Mouse (Mus musculus) MN1 (cell line): ENCODE results near the gene Nfia.
A peak's percentile ranks its signal among the peaks of the same experiment; 100 is the strongest.

Source experiments
- DNase-seq: peaks from one replicate; pipeline ENCODE4 v3.0.0-alpha.2; 2016; ENCODE audit warnings: low spot score

The Nfia gene

GRCm38 (mm10) chr4:97912560-97912959 lies 140.0 kb downstream of the Nfia start:
- DNase-seq, result no peak

DNA sequence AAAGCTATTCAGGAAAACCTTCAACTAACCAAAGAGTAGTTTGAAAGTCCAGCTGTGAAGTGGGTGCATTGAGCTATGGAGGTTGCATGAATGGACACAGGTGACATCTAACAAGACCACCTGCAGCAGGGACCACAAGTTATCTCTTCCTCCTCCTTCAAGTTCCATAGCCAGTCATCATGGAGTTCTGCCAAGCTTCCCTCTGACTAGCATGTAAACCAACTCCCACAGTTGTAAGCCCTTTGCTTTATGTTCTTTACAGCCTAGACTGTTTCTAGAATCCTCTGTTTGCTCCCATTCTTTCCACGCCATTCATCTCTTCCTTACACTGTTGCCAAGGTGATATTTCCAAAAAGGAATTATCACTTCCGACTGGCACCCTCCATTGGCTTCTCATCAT lies 141.8 kb downstream of the Nfia start:
- DNase-seq, result no peak

- no peak for DNase-seq
Measured at GRCm38 (mm10) chr4:97914761-97915160, 142.2 kb downstream of the Nfia start.

DNA sequence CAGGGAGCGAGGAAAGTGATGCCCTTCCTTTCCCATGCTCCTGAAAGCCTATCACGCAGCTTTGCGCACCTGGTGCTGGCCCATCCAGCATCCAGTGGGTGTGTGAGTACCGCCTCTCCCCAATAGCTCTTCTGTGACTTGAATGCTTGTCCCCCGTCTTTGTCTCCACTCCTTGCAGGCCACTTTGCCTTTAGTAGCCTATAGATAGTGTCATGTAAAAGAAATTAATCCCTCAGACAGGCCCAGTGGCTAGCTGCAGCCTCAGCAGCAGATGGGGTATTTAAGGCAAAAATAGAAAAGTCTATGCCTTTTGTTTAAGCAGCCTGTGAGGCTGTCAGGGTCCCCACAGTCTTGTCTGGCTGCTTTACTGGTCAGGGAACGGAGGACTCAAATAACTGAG lies 145.0 kb downstream of the Nfia start:
- DNase-seq, result no peak

DNA sequence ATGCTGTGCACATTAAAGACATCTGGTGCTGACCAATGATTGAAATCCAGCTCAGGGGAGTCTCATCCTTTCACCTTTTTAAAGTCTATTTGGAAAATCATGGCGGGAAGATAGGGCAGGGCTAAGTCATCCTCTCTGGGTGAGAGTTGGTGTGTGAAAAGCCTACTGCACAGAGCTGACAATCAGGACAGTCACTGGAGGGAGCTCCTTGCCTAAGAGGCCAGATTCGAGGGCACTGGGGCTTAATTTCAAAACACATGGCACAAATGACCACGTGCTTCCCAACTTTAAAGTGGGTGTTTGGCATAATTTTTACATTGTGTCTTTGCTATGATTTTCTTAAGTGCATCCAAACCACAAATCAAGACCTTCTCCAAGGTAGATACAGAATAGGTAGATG lies 146.1 kb downstream of the Nfia start:
- no peak for DNase-seq

- DNase-seq, result no peak
Measured at GRCm38 (mm10) chr4:97919773-97920172, 147.2 kb downstream of the Nfia start.

DNA sequence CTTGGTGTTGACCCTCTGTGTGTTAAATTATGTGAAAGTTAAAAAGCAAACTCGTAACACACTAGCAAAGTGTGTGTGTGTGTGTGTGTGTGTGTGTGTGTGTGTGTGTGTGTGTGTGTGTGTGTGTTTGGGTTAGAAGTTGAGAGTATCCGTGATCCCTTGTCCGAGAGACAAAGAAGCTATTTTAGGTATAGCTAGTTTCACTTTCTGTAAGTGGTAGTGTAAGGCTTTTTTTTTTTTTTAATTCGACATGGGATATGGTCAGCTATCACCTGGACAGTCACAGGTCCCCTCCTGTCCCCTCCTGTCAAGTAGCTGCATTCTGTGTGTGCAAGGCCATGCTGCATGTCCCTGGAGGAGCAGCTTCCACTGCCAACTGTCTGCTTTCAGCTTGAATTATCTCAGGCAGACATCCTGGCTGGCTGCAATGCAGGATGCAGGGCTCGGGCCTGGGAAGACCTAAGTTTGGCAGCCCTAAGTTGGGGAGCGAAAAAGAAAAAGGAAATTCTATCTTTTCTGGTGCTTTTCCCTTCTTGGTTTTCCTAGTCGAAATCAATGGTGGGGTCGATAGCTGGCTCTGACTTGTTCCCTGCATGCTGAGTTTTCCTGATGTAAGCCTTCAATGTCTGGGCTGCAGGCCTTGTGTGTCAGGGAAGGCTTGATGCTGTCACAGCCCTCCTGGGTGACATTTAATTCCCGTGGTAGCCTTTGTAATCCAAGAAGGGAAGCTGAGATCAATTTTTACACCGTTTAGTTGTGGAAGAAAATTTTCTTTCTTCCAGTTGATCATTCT lies 147.9 kb downstream of the Nfia start:
- DNase-seq, result peak; percentile 12

DNA sequence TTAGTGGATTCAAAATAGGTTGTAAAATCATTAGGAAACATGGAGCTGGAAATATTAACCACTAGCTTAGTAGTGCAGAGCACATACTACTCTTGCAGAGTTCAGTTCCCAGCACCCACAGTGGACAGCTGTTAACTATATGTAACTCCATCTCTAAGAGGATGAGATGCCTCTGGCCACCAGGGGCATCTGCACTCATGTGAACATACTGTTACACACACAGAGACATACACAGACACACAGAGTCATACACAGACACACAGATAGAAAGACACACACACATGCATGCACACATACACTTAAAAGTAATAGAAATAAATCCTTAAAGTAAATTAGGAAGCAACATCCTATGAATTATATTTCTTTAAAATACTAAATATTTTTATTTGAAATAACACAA lies 149.1 kb downstream of the Nfia start:
- DNase-seq, result no peak

- no peak for DNase-seq
Measured at GRCm38 (mm10) chr4:97923248-97923647, 150.7 kb downstream of the Nfia start.

GRCm38 (mm10) chr4:97923876-97924316 lies 151.4 kb downstream of the Nfia start:
- DNase-seq, result no peak

DNA sequence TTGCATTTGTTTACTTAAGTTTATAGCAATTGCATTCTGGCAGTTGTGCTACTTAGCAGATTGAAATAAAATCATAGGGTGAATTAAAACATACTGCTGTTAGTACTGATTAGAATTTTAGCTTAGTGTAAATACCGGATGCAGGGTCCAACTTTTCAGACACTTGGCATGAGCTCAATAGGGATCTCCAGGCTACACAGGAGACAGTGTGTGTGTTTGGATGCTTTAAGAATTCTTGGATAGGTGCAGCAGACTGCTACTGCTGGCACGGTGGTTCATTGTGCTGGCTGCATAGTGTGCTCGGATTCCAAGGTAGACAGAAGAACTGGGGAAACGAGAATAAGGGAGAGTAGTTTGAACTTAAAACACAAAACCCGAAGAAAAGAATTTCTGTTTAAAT lies 151.9 kb downstream of the Nfia start:
- DNase-seq, result no peak

- DNase-seq, result no peak
Measured at GRCm38 (mm10) chr4:97924855-97925254, 152.3 kb downstream of the Nfia start.

- no peak for DNase-seq
Measured at GRCm38 (mm10) chr4:97925644-97926043, 153.1 kb downstream of the Nfia start.

GRCm38 (mm10) chr4:97926607-97927308 lies 154.2 kb downstream of the Nfia start:
- DNase-seq, result no peak

DNA sequence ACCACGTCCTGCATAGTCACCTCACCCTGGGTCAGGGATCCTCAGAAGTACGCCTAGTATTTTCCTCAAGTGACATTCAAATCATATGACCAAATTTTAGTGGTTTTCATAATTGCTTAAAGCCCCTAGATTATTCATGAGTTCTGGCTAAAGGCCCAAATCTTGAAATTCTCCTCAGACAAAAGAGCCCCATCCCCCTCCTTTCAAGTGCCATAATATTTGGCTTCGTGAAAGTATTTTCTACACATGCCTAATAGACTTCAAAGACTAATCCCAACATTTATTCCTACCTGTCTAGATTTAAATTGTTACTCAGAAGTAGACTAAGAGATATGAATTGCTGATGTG lies 154.7 kb downstream of the Nfia start:
- no peak for DNase-seq

DNA sequence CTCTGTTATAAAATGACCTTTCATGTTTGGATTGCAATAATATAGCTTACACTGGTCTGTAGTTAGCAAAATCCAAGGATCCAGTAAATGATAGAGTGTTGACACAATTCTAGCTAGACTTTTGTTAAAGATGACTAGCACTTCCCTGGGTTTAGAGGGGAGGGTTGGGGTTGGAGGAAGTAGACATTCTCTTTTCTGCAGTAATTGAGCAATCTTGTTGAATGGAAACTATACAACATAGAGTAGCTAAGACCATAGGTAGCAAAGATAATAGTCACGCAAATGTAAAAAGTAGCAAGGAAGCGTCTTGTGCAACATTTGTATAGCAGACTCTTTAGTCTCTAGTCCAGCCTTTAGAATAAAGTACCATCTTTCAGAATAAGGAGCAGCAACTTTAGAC lies 163.8 kb downstream of the Nfia start:
- no peak for DNase-seq

DNA sequence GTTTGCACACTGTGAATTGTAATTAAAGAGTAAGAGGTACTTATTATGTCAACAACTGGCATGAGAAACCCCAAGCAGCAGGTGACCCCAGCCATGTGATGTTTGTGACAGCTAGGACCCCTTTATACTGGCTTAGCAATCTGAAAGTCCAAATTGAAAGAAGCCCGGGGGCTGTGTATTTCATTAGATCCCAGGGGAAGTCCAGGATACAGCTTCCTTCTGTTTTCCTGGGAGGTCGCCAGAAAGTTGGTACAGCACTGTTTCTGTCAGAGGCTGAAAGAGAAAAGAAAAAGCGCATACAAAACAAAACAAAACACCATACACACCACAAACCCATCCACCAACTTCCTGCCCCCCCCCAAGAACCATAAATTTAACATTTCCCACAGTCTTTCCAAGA lies 164.4 kb downstream of the Nfia start:
- no peak for DNase-seq

GRCm38 (mm10) chr4:97939492-97939891 lies 167.0 kb downstream of the Nfia start:
- no peak for DNase-seq

DNA sequence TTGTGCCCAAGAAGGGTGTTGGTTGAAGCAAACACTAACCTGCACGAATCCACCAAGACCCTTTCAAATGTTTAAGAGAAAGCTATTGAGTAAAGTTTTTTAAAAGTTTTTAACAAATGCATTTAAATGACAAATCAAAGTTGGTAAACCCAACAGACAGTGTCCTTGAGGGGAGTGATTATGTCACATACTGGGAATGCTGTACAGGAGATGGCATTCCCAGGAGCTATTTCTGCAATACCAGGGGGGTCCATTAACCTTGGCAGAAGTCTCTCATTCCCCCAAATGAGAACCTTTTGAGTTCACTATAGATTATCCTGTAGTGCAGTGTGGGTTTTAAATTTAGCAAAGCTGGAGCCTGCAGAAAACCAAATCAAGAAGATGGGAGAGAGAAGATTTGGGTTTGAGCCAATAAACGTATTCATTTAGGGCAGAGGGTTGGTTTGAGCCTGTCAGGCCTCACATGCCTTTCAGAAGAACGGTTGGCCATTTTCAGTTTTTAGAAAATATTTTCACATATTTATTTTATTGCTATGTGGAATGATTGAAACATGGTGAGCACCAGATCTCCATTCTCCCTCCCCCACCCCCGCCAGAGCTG lies 167.5 kb downstream of the Nfia start:
- no peak for DNase-seq

DNA sequence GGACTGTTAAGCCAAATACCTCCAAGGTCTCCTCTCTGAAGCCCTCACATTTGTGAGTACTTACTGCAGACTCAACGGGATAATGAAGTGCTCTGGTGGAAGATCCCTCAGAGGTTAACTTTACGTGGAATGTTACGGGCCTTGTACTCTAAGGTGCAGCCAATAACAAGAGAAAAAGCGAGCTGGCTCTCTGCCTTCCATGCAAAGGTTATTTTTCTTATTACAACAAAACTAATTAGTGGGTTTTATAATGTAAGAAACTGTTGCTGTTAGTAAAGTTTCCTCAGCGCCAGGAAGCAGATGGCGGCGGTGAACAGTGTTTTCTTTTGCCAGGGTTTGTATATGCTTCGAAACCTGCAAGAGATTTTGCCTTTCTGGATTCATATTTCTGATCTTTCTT lies 169.1 kb downstream of the Nfia start:
- no peak for DNase-seq

DNA sequence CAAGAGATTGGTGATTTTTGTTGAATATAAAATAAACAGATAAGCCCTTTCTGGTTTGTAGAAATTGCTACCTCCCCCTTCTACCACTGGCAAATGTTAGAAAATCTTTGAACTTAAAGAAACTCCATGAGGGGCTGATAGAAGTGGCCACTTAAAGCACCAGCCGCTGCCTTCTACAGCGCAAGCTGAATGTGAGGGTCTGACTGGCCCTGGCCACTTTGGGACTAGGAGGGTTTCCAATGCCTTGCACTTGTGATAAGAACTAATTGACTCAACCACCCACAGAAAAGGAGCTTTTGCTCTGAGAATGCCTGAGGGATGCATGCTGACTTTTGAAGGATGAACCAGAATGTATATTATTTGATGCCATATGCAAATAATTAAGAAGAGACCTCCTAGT lies 171.8 kb downstream of the Nfia start:
- DNase-seq, result no peak

- no peak for DNase-seq
Measured at GRCm38 (mm10) chr4:97947484-97947883, 174.9 kb downstream of the Nfia start.

DNA sequence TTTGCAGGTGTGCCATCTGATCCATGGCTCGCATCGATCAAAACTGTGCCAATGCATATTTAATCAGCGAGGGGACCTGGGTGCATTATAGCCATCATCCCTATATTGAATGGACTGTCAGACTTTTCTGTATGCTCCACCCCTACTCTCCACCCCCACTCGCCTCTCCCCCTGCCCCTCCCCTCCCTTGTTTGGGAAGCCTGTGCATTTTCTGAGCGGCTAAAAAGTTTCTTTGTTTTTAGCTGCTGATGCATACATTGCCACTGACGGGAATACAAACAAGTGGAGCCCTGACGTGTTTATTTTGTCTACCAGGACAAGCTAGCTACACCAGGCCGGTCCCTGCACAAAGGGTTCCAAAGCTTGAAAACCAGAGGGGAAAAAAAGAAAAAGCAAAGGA lies 175.7 kb downstream of the Nfia start:
- no peak for DNase-seq
